Mouse (Mus musculus): ENCODE measurements at regions not wholly inside any gene's neighbourhood (a gene's known extent, or its start where the extent isn't known, plus 50 kb on each side); places are given as distances from the start of the nearest gene placed in this dataset.

DNA sequence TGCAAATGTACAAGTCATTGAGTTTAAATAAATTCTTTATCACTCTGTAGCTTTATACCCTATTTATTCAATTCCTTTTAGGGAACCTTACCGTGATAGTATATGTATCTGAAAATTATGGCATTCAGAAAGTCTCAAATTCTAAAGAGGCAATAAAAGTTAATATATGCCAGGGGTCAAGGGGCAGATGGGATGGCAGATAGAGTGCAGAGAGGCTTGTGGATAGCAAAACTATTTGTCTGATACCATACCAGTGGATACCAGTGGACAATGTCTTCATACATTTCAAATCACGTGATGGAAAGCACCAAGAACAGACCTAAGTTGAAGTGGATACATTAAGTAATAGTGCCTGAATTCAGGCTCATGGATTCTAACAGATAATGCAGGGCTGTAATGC is 95.3 kb upstream of the Slc5a12 start:
- TF ChIP-seq CTCF (IDR thresholded peaks at IDR 0.05; ENCODE audit: extremely low read depth, insufficient read length, insufficient replicate concordance, low read depth, low read length), result no peak
- no peak for TF ChIP-seq POLR2A (IDR thresholded peaks at IDR 0.05; ENCODE audit: low read depth, low read length)
